Mouse (Mus musculus) cortical plate, adult 2 months (tissue): Measurements from ENCODE around the gene Mat2a. TPM values are rescaled to one million over a fixed set of nuclear protein-coding genes. Genes with fewer than 3 reads are reported as not detected.
"Not testable (repeated sequence)": the region's sequence is repeated elsewhere in the genome, so short reads cannot be mapped to it uniquely, and the experiment has no call there.

ENCODE experiments used
- H3K27ac ChIP-seq: fragments of 200-500 bp; 2 replicates; pipeline ENCODE4 v1.5.1; 2012; ENCODE audit warnings: low read length, control low read depth, inconsistent platforms; ENCODE audit not compliant: insufficient read depth
- H3K4me1 ChIP-seq: fragments of 200-500 bp; 2 replicates; pipeline ENCODE4 v1.6.1; 2011; ENCODE audit warnings: low read length; ENCODE audit not compliant: control insufficient read depth, insufficient read depth
- H3K4me3 ChIP-seq: fragments of 200-500 bp; 2 replicates; pipeline ENCODE4 v1.5.1; 2011; ENCODE audit warnings: mild to moderate bottlenecking, low read length, control low read depth; ENCODE audit not compliant: insufficient read depth
- CTCF ChIP-seq: fragments of 200-500 bp; IDR thresholded peaks from 2 replicates; pipeline ENCODE4 v1.5.1; 2011; ENCODE audit warnings: mild to moderate bottlenecking, control low read depth, low read length; ENCODE audit not compliant: insufficient read depth; ENCODE audit errors: extremely low read depth
- POLR2A ChIP-seq: fragments of 200-500 bp; IDR thresholded peaks from 2 replicates; pipeline ENCODE4 v1.6.1; 2011; ENCODE audit warnings: mild to moderate bottlenecking, low read length, control low read depth; ENCODE audit not compliant: insufficient read depth; ENCODE audit errors: extremely low read depth
- polyA plus RNA-seq: library from polyadenylated mRNA; depleted of rRNA; stranded (reverse); fragments of >200 nt; gene quantifications from 2 replicates; pipeline ENCODE4 v1.2.3, GENCODE M21; 2012; rRNA removed

Mat2a gene
- polyA plus RNA-seq: 172 and 180 TPM in 2 replicates

DNA sequence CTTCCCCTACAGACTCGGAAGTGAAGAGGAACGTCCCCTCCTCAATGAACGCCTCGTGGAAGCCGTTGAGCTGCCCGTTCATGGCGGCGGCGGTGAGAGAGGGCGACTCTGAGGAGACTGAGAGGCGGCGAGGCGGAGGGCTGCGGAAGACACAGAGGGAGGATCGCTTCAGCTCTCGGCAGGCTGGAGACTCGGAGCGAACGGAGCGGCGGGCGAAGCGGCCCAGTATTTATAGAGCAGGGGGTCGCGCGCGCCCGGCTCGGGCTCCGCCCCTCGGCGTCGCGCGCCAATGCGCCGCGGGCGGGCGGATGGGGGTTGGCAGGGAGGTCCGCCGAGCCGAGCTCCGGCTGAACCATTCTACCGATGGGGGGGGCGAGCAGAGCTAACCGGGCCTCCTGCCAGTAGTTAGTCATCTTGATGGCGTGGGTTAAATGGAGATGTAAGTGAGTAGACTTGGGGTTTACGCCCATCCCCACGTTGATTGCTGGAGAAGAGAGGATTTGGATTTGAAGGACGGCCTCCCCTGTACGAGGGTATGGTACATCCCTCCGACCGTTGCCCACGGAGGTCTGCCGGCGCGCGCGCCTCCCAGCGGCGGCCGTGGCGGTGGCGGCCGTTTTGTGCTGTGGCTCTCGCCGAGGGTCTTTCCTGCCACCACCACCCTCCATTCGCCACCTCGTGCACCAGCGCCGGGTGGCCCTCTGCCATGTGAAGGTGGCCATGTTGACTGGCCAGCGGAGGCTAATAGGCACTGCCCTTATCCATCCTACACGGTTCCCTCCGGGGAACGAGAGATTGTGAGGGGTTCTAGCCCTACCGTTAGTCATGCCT is at the start of gene Mat2a:
Mat2a (minus strand) TSS at position 204 of the 831 bp plus-strand sequence.
- Histone ChIP-seq H3K4me1 (peaks cover 2% of the 10 kb centered on the region; the same call in 1 of the 2 replicates), H3K27ac (peak within 1 kb of the TSS; percentile 99), H3K4me3 (peak within 1 kb of the TSS; percentile 87)
- TF ChIP-seq CTCF (0 out of 2 replicates have a peak, but pooled peaks have one; percentile 34), POLR2A (peak; percentile 98)

DNA sequence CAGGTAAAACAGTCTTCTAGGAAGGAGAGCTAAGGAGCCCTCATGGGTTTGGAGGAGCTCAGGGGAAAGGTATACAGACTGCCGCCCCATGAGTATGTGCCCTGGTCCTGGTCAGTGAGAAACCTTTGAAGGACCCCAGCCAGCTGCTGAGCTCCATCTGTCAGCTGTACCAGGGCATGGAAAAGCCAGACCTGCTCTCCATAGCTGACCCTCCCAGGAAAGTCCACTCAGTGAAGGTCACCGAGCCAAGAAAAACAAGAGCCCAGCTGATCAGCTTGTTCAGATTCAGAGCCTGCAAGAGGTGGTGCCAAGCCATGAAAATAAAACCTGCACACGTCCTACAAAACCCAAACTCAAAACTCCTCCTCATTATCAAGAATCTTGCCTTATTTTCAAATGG is 49.5 kb upstream of the Mat2a start:
- no peaks in the 10 kb centered on the region for H3K4me1 ChIP-seq
- H3K4me3 ChIP-seq: no peak overlapping the region
- no peak overlapping the region for H3K27ac ChIP-seq
- TF ChIP-seq CTCF (no peak), POLR2A (no peak)

DNA sequence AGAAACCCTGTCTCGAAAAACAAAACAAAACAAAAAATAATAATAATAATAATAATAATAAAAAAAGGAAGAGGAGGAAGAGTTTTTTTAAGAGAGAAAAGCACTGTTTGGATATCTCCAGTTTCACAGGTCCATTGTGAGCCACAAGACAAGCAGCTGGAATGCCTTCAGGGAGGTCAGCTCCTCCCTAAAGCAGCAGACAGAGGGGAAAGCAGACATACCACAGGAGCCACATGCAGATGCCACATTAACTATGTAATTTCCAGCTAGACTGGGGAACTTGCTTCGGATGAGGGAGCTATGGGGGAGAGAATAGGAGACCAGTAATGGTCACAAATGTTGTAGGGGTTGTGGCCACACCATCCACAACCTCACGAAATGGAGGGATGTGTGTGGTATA is 47.9 kb upstream of the Mat2a start:
- no peak overlapping the region for H3K27ac ChIP-seq
- no peaks in the 10 kb centered on the region for H3K4me1 ChIP-seq
- no peak overlapping the region for H3K4me3 ChIP-seq
- TF ChIP-seq POLR2A (no peak), CTCF (no peak)

DNA sequence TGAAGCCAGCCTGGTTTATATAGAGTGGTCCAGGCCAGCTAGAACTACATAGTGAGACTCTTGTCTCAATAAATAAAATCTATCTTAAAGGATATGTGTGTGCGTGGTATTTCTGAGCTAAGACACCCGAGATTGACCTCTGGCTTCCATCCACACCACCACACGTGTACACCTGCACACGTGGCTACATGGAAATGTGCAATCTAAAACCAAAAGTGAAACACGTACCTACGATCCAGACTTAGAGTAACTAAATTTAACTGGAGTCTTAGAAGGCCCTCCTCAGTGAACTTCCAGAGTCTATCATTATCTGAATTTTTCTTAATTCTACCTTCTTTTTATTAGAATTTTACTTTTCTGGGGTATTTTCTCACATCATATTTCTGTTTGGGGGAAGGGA is 46.9 kb upstream of the Mat2a start:
- no peak overlapping the region for H3K4me3 ChIP-seq
- TF ChIP-seq CTCF: no peak
- no peak overlapping the region for H3K27ac ChIP-seq
- no peaks in the 10 kb centered on the region for H3K4me1 ChIP-seq

DNA sequence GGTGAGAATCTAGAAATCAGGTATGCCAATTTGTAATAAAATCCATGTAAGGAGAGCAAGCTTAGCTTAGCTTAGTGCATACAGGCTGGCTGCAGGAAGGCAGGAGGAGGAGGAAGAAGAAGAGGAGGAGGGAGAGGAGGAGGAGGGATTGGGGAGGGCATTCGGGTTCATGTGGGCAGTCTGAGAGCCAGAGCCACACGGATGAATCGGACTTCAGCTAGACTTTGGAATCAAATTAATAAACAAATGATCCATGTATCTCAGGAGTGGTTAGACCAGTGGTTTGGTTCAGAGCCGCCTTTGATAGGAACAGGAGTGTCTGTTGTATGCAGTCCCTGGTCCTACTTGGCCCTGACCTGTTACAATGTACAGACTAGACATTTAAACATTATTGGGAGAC is 45.5 kb upstream of the Mat2a start:
- Histone ChIP-seq H3K4me3 (no peak overlapping the region), H3K27ac (no peak overlapping the region), H3K4me1 (no peaks in the 10 kb centered on the region)
- TF ChIP-seq POLR2A: no peak
- no peak for TF ChIP-seq CTCF

DNA sequence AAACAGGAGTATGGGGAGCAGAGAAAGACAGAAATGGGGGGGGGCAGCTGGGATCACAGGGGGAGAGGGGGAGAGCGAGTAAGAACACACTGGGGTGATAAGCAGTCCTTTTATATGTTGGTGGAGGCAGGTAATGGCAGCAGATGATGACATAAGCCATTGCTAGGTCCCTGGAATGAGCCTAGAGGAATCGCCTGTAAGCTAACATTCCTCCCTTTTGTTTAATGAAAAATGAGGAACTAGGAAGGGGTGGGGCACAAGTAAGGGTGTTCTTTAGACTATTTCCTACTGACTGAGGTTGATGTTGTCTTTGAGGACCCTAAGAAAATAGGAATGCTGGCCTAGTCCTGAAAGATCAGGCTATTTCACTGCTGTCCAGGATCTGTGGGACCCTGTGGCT is 42.8 kb upstream of the Mat2a start:
- no peaks in the 10 kb centered on the region; the same call in 1 of the 2 replicates for H3K4me1 ChIP-seq
- H3K27ac ChIP-seq: no peak overlapping the region
- no peak overlapping the region for H3K4me3 ChIP-seq
- TF ChIP-seq CTCF (no peak), POLR2A (no peak)

DNA sequence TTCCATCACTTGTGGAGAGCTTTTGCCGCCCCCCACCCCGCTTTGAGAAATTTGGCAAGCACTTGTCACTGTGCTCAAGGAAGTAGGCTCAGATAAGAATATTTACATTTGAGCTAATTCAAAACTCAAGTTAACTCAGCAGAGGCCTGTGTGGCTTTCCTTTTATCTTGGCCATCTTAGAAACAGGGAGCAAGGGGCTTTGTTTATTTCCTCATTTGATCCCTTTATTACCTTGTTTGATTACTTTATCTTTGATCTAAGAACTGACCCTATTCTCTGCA is 41.0 kb upstream of the Mat2a start:
- Histone ChIP-seq H3K27ac (no peak overlapping the region), H3K4me1 (no peaks in the 10 kb centered on the region; the same call in 1 of the 2 replicates), H3K4me3 (no peak overlapping the region)
- TF ChIP-seq POLR2A (no peak), CTCF (no peak)

DNA sequence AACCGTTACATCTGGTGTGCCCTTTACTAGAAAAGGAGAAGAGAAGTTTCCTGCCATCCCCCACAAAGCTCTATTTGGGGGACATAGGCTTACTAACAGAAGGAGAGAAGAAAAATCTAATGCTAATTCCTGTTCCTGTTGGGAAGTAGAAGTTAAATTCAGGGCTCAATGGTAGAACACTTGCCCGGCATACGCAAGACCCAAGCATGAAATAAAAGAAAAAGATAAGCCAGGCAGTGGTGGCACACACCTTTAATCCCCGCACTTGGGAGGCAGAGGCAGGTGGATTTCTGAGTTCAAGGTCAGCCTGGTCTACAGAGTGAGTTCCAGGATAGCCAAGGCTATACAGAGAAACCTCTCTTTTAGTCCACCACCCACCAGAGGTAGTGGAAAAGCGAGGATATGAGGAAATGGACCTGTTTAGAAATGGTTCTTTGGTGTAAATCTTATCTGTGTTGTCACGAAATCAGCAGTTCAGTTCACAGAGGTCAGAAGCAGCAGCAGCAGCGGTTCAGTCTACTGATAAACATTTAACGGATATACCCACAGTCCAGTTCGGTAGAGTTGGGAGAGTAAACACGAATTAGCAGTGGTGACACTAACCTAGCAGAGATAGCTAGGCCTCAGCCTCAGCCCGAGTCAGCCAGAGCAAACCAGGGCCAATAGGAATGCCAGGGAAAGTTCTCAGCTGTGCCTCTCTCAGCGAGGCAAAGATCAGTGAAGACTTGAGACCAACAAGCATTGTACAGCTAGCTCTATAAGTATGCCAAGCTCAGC is 40.5 kb upstream of the Mat2a start:
- H3K4me1 ChIP-seq: no peaks in the 10 kb centered on the region; the same call in 1 of the 2 replicates
- TF ChIP-seq CTCF (no peak), POLR2A (no peak)
- H3K27ac ChIP-seq: no peak overlapping the region
- no peak overlapping the region for H3K4me3 ChIP-seq

DNA sequence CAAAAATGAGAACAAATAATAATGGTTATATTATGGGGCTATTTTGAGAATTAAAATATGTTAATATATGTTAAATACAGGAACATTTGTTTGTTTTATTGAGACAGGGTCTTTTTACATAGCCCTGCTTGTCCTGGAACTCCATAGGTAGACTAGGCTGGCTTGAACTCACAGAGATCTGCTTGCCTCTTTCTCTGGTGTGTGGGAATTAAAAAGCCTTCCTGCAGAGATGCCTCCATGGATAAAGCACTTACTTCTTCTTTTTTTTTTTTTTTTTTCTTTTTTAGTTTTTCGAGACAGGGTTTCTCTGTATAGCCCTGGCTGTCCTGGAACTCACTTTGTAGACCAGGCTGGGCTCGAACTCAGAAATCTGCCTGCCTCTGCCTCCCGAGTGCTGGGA is 39.3 kb upstream of the Mat2a start:
- H3K27ac ChIP-seq, H3K4me3 ChIP-seq, H3K4me1 ChIP-seq: not testable (repeated sequence)

DNA sequence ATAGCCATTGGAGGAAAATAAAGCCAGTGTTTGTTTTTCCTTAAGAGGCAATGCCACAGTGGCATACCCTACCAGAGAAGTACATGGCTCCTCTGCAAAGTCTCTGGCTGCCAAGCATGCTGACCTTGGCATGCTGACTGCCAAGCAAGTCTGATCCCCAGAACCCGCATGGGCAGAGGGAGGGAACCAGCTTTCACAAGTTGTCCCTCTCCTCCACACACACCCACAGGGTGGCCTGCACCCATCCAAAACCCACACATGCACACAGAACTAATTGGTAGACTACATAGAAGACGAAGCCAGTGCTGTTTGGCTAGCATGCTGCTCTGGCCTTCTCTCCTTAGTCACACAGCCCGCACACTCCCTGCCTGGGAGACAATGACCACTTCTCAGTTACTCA is 38.3 kb upstream of the Mat2a start:
- Histone ChIP-seq H3K4me1 (peaks cover 1% of the 10 kb centered on the region; the same call in 1 of the 2 replicates), H3K4me3 (no peak overlapping the region), H3K27ac (no peak overlapping the region)
- TF ChIP-seq CTCF (no peak), POLR2A (no peak)
